Mouse (Mus musculus): ENCODE data around the gene Gm17455.

Gene Gm17455

DNA sequence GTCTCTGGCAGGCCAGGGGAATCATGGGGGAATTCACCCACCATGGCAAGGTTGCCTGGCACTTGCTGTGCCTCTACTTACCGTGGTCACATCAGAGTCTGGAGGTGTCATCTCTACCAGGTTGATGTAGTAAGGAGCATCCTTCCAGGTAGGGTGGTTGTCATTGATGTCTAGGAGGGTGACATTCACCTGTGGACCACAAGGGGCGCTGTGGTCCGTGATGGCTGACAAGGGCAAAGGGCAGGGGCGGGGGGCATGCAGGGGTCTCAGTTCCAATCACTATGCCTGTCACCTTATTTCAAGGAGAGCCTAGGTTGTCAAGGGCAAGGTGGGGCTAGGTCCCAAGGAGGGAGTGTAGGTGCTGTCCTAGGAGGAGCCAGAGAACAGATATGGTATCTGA is 20.1 kb downstream of the Gm17455 start:
- DNase-seq (ENCODE audit: low read depth, low spot score), result no peak

DNA sequence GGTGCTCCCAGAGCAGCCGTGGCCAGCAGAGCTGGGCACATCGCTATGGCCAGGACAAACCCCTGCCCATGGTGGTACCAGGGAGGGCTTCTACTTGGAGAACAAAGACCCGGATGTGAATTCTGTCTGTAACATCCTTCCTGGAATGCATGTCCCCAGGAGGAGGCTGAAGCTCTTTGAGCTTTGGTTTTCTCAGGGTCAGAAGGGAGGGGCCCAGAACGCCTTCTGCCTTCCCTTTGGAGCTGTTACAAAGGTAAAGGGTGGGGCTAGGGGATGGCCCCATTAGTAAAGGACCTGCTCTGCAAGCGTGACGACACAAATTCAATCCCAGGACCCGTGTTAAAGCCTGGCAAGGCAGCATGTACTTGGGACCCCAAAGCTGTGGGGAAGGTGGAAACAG is 23.2 kb downstream of the Gm17455 start:
- no peak for DNase-seq (ENCODE audit: low read depth, low spot score)

DNA sequence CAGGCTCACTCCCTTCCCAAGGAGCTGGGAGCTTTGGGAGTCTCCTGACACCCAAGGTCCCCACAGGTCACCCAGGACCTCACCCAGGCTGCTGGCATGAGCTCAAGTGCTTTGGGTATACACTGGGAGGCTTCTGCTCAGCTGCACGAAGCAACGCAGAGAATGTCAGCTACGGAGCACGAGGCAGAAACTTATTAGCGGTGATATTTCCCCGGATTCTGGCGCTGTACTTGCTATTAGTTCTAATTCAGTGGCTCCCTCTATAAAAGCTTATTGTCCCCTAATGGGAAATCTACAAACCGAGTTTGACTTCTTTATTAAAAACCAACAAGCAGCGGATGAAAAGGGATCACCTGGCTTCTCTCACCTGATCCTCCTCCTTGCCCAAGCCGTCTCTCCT is 30.5 kb downstream of the Gm17455 start:
- no peak for DNase-seq (ENCODE audit: low read depth, low spot score)

DNA sequence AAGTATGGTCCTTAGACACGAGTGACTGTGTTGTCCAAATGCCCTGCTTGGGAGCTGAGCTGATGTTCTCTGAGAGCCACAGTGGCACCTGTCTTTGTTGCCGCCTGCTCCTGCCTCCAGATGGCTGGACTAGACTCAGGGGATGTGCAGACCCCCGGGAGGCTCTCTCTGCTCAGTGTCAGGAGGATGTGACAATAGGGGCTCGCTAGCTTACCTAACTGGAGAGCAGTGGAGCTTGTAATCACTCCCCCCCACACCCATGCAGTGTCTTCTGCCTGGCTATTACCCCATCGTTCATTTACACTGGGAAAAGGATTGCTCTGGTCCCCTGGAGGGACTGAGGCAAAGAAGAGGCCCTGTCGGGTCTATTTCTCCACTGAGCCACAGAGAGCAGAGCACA is 31.1 kb downstream of the Gm17455 start:
- no peak for DNase-seq (ENCODE audit: low read depth, low spot score)

DNA sequence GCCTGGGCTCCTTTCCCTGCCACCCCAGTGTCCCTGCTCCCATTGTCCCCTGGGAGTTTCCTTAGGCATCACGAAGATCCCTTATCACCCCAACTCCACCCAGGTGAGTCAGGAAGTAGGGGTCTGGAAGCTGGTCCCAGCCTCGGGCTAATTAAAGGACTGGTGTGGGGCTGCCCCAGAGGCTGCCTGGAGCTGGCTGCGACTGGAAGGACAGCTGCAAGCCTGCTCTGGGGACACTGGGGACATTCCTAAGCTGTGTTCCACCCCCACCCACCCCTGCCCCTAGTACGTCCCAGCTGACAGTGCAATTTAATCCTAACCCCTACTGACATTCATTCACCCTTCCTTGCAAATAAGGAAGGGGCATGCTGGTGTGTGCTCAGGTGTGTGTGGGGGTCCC is 33.2 kb downstream of the Gm17455 start:
- no peak for DNase-seq (ENCODE audit: low read depth, low spot score)

DNA sequence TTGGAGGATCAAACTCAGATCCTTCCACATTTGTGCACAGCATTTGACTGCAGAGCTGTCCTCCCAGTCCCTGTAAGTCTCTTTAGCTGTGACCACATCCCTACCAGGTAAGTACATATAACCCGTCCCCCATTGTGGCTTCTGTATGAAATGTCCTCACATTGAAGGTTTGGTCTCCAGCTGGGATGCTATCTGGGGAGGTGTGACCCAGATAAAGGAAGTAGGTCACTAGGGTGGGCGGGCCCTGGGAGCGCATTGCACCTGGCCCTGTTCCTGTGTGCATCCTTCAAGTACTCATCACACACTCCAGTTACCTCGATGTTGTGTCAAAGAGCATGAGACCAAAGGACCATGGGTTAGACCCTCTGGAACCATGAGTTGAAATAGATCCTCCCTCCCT is 42.8 kb downstream of the Gm17455 start:
- no peak for DNase-seq (ENCODE audit: low read depth, low spot score)

DNA sequence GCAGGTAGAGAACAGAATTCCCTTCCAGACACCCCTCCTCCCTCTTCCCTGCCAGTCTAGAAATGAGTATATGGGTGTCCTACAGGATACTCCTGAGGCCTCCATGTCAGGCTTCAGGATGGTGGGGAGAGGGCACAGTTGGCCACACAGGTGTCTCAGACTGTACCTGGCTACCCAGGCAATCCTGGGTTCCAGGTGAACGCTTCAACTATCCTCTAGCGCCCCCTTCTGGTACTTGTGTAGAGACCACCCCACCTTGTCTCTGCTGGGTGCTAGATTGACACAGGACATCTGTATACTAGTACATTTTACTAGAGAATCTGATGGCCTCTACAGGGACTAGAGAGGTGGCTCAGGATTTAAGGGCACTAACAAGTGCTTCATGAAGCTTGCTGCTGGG is 43.6 kb downstream of the Gm17455 start:
- DNase-seq (ENCODE audit: low read depth, low spot score), result peak; percentile 40

DNA sequence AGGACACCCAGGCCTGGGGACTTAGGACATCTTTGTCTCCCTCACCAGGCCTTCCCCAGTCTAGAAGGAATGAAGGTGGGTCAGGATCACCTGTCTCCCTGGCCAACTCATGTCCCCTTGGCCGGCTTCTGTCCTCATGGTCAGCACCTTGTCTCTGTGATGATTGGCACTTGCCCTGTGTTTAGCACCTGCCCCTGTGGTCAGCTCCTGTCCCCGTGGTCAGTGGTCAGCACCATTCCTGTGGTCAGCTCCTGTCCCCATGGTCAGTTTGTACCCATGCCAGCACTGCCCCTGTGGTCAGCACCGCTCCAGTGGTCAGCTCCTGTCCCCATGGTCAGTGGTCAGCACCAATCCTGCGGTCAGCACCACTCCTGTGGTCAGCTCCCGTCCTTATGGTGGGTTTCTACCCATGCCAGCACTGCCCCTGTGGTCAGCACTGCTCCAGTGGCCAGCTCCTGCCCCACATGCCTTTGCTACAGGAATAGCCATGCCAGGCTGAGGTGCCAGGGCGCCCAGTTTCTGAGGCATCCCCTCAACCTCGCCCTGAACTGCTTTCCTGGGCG is 45.6 kb downstream of the Gm17455 start:
- no peak for DNase-seq (ENCODE audit: low read depth, low spot score)

DNA sequence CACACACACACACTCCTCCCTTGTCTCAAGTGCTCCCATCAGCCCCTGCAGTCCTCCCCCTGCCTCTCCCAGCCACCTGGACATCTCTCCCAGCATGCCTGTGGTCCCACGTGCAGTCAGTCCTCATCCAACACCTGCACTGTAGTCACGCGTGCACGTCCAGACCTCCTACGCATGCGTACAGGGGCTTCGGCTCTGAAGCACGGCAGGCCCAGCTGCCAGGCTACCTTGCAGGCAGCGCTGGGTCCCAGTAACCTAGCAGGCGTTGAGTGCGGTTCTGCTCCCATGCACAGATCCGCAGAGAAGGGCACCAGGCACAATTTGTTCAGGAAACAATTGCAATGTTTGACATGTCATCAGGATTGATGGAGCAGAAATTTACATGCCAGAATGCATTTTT is 47.7 kb downstream of the Gm17455 start:
- no peak for DNase-seq (ENCODE audit: low read depth, low spot score)

Measured in CD4-positive helper T cell, adult 2 months (primary cell).